Mouse (Mus musculus) heart, embryonic 11.5 days (tissue): Measurements from ENCODE around the gene Gpr142. TPM values are rescaled to one million over a fixed set of nuclear protein-coding genes. Genes with fewer than 3 reads are reported as not detected.

ENCODE experiments used
- ATAC-seq: fragments of 200-750 bp; cut with Nextera tagmentation; replicated peaks from 2 replicates; pipeline ENCODE4 v1.8.0; 2017; ENCODE audit warnings: moderate library complexity; ENCODE audit not compliant: insufficient number of reproducible peaks, low FRiP score, low TSS enrichment
- H3K27ac ChIP-seq: fragments of 300-500 bp; sonication (generic); 2 replicates; pipeline ENCODE4 v1.5.1; 2014; ENCODE audit warnings: mild to moderate bottlenecking, low read depth, low read length
- H3K27me3 ChIP-seq: fragments of 300-500 bp; sonication (generic); 2 replicates; pipeline ENCODE4 v1.6.1; 2014; ENCODE audit warnings: mild to moderate bottlenecking, low read length, mixed read lengths; ENCODE audit not compliant: control insufficient read depth, insufficient read depth
- H3K36me3 ChIP-seq: fragments of 300-500 bp; sonication (generic); 2 replicates; pipeline ENCODE4 v1.6.1; 2014; ENCODE audit warnings: mild to moderate bottlenecking, low read length, moderate library complexity, mixed read lengths; ENCODE audit not compliant: control insufficient read depth, insufficient read depth
- H3K4me1 ChIP-seq: fragments of 300-500 bp; sonication (generic); 2 replicates; pipeline ENCODE4 v1.6.1; 2014; ENCODE audit warnings: low read length; ENCODE audit not compliant: control insufficient read depth, insufficient read depth
- H3K4me2 ChIP-seq: fragments of 300-500 bp; sonication (generic); 2 replicates; pipeline ENCODE4 v1.6.1; 2014; ENCODE audit warnings: mild to moderate bottlenecking, moderate library complexity
- H3K4me3 ChIP-seq: fragments of 300-500 bp; sonication (generic); 2 replicates; pipeline ENCODE4 v1.5.1; 2014; ENCODE audit warnings: low read depth, low read length
- H3K9ac ChIP-seq: fragments of 300-500 bp; sonication (generic); 2 replicates; pipeline ENCODE4 v1.6.1; 2014; ENCODE audit warnings: mild to moderate bottlenecking, low read depth, low read length, moderate library complexity
- H3K9me3 ChIP-seq: fragments of 300-500 bp; sonication (generic); replicated peaks from 2 replicates; pipeline ENCODE4 v1.6.1; 2016; ENCODE audit warnings: low read length; ENCODE audit not compliant: control insufficient read depth
- WGBS: fragments of 180-500 bp; shearing (Covaris S2); extraction: QIAGEN DNeasy Blood & Tissue Kit; methylation state at CpG from one replicate; pipeline ENCODE4 v1.1.7; 2014; ENCODE audit not compliant: insufficient replicate concordance; 5-methylcytosine and 5-hydroxymethylcytosine counted together
- polyA plus RNA-seq: library from polyadenylated mRNA; unstranded; fragments of >200 nt; fragmentation: Nextera tagmentation; extraction: Ambion mirVana; gene quantifications from 2 replicates; pipeline ENCODE4 v1.2.1, GENCODE M21; 2014

Gene Gpr142
- polyA plus RNA-seq, 1 experiment from 2014 or later, result not detected

DNA sequence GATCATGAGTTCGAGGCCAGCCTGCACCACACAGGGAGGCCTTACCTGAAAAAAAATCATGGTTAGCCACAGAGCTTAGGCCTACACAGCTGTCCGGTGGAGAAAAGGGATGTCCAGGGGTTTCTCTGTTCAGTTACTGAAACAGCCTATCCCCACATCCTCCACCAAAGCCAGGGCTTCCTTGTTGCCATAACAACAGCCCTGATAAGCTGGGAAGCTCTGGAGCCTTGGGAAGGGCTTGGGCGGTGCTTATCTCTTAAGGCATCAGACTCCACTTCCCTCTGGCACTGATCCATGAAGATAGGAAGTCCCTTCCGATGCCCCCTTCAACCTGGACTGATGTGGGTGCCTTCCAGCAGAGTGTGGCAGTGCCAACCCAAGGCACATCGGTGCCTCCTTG is 34.4 kb downstream of the Gpr142 start:
- no peaks in the 10 kb centered on the region for H3K36me3 ChIP-seq
- H3K27ac ChIP-seq, result no peak overlapping the region
- 38% methylated on average over 5 of the region's 5 CpGs for WGBS
- no peak overlapping the region for H3K4me2 ChIP-seq
- H3K9me3 ChIP-seq, result no peaks in the 10 kb centered on the region
- H3K27me3 ChIP-seq, result no peaks in the 10 kb centered on the region
- H3K9ac ChIP-seq, result no peak overlapping the region
- H3K4me1 ChIP-seq, result peaks cover 38% of the 10 kb centered on the region
- no peak for ATAC-seq
- H3K4me3 ChIP-seq, result no peak overlapping the region

DNA sequence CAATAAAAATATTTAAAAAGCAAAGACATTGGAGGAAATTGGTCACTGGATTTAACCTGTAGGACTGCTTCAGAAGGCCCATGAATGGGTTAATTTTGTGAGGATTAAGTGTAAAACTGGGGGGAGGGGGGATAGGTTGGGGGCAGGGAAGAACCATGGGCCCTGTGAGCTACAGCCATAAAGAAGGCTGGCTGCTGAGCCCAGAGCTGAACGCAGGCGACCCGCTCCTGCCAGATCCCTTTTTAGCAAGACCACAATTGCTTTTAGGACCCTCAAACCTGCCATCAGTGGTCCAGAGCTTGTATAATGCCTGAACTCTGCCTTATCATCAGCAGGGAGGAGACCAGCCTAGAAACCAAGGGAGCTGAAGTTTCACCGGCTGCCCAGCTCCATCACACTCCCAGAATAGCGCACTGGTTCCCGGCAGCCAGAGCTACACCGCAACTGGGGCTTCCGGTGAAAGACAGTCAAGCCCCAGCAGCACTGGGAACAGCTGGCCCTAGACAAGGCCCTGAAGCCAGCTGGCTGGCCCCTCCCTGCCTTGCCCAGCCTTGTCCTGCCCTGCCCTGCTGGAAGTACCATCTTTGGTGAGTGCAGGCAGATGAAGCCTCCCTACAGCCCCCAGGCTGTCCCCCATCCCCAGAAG is 45.2 kb downstream of the Gpr142 start:
- Histone ChIP-seq H3K4me1 (peaks cover 8% of the 10 kb centered on the region), H3K36me3 (no peaks in the 10 kb centered on the region), H3K4me3 (no peak overlapping the region), H3K9me3 (peaks cover 2% of the 10 kb centered on the region; the same call in 1 of the 2 replicates), H3K4me2 (peak overlapping the region; percentile 45), H3K27me3 (no peaks in the 10 kb centered on the region), H3K27ac (peak overlapping the region; percentile 77), H3K9ac (peak overlapping the region; percentile 60)
- 3% methylated on average over 8 of the region's 8 CpGs for WGBS
- ATAC-seq, result peak; percentile 47

DNA sequence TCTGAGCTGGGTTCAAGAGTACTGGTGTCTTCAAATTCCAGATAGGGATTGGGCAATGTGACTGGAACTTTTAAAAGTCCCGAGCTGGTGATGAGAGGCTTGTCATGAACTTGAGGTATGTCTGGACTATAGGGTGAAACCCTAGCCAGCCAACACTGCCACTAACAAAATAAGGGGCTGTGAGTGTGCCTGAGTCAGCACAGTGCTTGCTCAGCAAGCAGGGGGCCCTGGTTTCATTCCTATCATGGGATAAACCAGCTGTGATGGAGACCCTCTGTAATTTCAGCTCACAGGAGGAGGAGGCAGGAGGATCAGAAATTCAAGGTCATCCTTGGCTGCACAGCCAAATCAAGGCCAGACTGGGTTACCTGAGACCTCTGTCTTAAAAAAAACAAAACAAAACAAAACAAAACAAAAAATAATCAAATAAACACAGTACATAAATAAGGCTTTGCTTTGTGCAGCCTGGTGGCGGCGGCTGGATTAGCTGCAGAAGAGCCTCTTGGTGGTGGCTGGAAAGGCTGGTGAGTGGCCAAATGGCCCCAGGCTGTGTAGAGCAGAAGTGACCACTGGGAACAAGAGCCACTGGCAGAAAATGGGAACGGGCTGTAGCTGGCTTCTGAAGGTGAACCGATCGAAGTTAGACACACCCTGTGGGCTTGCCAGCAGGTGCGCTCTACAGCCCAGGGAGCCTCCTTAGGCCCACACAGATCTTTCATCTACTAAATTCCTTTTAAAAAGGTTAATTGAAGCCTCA is 45.9 kb downstream of the Gpr142 start:
- peak overlapping the region; percentile 77 for H3K27ac ChIP-seq
- no peaks in the 10 kb centered on the region for H3K36me3 ChIP-seq
- H3K27me3 ChIP-seq, result 0 out of 2 replicates have a peak, but pooled peaks cover 2% of the 10 kb centered on the region
- WGBS, result 65% methylated on average over 7 of the region's 7 CpGs
- peaks cover 2% of the 10 kb centered on the region; the same call in 1 of the 2 replicates for H3K9me3 ChIP-seq
- peak overlapping the region; percentile 45; the same call in 1 of the 2 replicates for H3K4me2 ChIP-seq
- H3K4me1 ChIP-seq, result peaks cover 11% of the 10 kb centered on the region
- peak overlapping the region; percentile 60 for H3K9ac ChIP-seq
- ATAC-seq, result peak; percentile 24; the same call in 1 of the 2 replicates
- no peak overlapping the region for H3K4me3 ChIP-seq

GRCm38 (mm10) chr11:114846336-114846735 is 47.6 kb downstream of the Gpr142 start:
- Histone ChIP-seq H3K36me3 (no peaks in the 10 kb centered on the region), H3K4me3 (no peak overlapping the region), H3K9me3 (no peaks in the 10 kb centered on the region; the same call in 1 of the 2 replicates), H3K9ac (no peak overlapping the region), H3K4me1 (peaks cover 19% of the 10 kb centered on the region), H3K4me2 (no peak overlapping the region), H3K27me3 (0 out of 2 replicates have a peak, but pooled peaks cover 2% of the 10 kb centered on the region), H3K27ac (no peak overlapping the region)
- WGBS, result 61% methylated on average over 4 of the region's 4 CpGs
- no peak for ATAC-seq

DNA sequence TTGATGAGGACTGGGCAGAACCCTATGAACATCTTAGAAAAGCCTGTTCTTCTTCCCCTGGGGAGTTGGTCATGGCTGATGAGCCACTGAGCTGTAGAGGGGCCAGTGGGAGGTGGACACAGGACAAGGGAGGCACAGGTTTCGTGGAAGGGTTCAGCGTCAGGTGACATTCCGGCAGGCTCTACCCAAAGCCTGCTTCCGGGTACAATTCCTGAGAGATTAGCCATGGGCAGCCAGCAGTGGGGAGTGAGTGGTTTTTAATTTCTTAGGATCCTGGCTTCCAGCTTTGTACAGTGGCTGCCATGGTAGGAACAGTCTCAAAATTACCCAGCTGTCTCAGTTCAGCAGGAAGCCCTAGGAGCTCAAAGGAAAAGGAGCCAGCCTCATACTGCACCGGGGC is 48.3 kb downstream of the Gpr142 start:
- Histone ChIP-seq H3K4me2 (no peak overlapping the region), H3K27ac (no peak overlapping the region)

GRCm38 (mm10) chr11:114849572-114849971 is 50.8 kb downstream of the Gpr142 start:
- Histone ChIP-seq H3K4me2 (no peak overlapping the region), H3K36me3 (no peaks in the 10 kb centered on the region), H3K9ac (no peak overlapping the region), H3K4me3 (no peak overlapping the region), H3K9me3 (no peaks in the 10 kb centered on the region), H3K27ac (no peak overlapping the region), H3K4me1 (peaks cover 15% of the 10 kb centered on the region), H3K27me3 (0 out of 2 replicates have a peak, but pooled peaks cover 2% of the 10 kb centered on the region)
- no peak for ATAC-seq
- WGBS, result 11% methylated on average over 2 of the region's 2 CpGs

More for the DNA sequence above, 48.3 kb downstream of the Gpr142 start:
- no peaks in the 10 kb centered on the region for H3K9me3 ChIP-seq
- H3K36me3 ChIP-seq, result no peaks in the 10 kb centered on the region
- 0 out of 2 replicates have a peak overlapping the region, but pooled peaks have one; percentile 3 for H3K9ac ChIP-seq
- 87% methylated on average over 5 of the region's 5 CpGs for WGBS
- H3K4me3 ChIP-seq, result no peak overlapping the region
- H3K4me1 ChIP-seq, result peaks cover 19% of the 10 kb centered on the region
- 0 out of 2 replicates have a peak, but pooled peaks cover 2% of the 10 kb centered on the region for H3K27me3 ChIP-seq
- ATAC-seq, result no peak

DNA sequence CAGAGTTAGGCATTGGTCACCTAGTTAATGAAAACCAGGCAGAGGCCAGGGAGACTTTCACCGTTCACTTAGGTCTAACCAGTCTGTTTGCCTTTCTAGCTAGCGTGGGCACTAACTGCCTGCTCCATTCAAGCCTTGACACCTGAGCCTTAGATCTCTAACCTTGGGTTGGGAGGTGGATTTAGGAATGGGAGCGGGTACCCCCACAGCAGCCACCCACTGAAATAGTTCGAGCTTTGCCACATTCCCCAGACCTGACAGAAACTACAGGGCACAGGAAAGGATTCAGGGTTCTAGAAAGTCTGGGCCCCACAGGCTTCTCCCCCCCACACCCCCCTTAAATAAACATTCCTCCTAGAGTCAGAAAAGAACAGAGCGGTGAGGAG is 51.3 kb downstream of the Gpr142 start:
- Histone ChIP-seq H3K4me1 (peaks cover 14% of the 10 kb centered on the region), H3K27me3 (0 out of 2 replicates have a peak, but pooled peaks cover 2% of the 10 kb centered on the region), H3K27ac (no peak overlapping the region), H3K9ac (peak overlapping the region; percentile 16; the same call in 1 of the 2 replicates), H3K9me3 (no peaks in the 10 kb centered on the region), H3K4me2 (peak overlapping the region; percentile 99), H3K4me3 (peak overlapping the region; percentile 76), H3K36me3 (no peaks in the 10 kb centered on the region)
- 22% methylated on average over 5 of the region's 5 CpGs for WGBS
- ATAC-seq, result no peak

DNA sequence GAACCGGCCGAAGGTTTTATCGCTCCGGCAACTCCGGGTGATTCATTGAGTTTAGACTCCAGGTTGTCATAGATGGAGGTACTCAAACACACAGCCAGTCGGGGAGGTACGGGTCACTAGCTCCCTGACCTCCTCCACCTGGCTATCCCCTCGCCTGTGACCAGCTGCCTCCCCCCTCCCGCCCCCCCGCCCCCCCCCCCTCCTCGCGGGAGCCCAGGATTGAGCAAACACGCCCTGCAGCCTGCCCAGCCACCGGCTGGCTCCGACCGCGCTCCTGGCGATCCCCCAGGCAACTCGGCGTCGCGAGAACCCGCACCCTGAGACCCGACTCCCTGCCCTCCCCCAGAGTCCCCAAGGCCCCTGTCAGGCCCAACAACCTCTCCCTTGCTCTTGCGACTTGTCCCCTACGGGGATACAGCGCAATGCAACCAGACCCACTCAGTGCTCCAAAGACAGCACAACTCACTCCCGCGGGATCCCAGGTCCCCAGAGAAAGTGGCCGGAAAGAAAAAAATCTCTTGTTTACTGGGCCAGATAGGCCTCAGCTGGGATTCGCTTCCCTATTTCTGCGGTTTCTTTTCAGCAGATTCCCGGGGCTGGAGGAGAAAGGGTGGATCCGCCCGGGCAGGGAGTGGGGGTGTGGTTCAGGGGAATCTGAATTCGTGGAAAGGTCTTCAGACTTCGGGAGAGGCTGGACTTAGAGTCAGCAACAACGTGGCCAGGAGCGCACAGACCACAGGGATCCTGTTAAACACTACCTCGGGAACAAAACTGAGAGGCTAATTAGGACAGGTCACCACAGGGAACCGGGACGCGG is 51.9 kb downstream of the Gpr142 start, which contains the start of gene Gprc5c:
Gprc5c (plus strand) TSS at position 701 of the 817 bp plus-strand sequence.
- no peaks in the 10 kb centered on the region for H3K36me3 ChIP-seq
- peaks cover 14% of the 10 kb centered on the region for H3K4me1 ChIP-seq
- H3K9ac ChIP-seq, result peak within 1 kb of the TSS; percentile 83
- no peaks in the 10 kb centered on the region for H3K9me3 ChIP-seq
- H3K4me3 ChIP-seq, result peak within 1 kb of the TSS; percentile 76
- H3K27me3 ChIP-seq, result 0 out of 2 replicates have a peak, but pooled peaks cover 2% of the 10 kb centered on the region
- WGBS, result under 1% methylated on average over 36 of the region's 43 CpGs
- H3K27ac ChIP-seq, result peak within 1 kb of the TSS; percentile 58
- ATAC-seq, result no peak
- H3K4me2 ChIP-seq, result peak within 1 kb of the TSS; percentile 99
